Mouse (Mus musculus) embryonic facial prominence, embryonic 12.5 days (tissue): ENCODE data around the gene Dguok. TPM values are rescaled to one million over a fixed set of nuclear protein-coding genes. Genes with fewer than 3 reads are reported as not detected.

Experiments used
- ATAC-seq: fragments of 200-750 bp; cut with Nextera tagmentation; 2 replicates; pipeline ENCODE4 v1.8.0; 2017; ENCODE audit not compliant: insufficient number of reproducible peaks, insufficient read depth, low FRiP score, low TSS enrichment
- H3K27ac ChIP-seq: fragments of 300-500 bp; sonication (generic); 2 replicates; pipeline ENCODE4 v1.5.1; 2016; ENCODE audit warnings: mild to moderate bottlenecking
- H3K27me3 ChIP-seq: fragments of 300-500 bp; sonication (generic); 2 replicates; pipeline ENCODE4 v1.6.1; 2016; ENCODE audit warnings: mild to moderate bottlenecking, moderate library complexity
- H3K36me3 ChIP-seq: fragments of 300-500 bp; sonication (generic); 2 replicates; pipeline ENCODE4 v1.6.1; 2016; ENCODE audit warnings: mild to moderate bottlenecking
- H3K4me1 ChIP-seq: fragments of 300-500 bp; sonication (generic); 2 replicates; pipeline ENCODE4 v1.6.1; 2016
- H3K4me2 ChIP-seq: fragments of 300-500 bp; sonication (generic); replicated peaks from 2 replicates; pipeline ENCODE4 v1.6.1; 2016; ENCODE audit warnings: mild to moderate bottlenecking, moderate library complexity
- H3K4me3 ChIP-seq: fragments of 300-500 bp; sonication (generic); 2 replicates; pipeline ENCODE4 v1.5.1; 2016; ENCODE audit warnings: mild to moderate bottlenecking
- H3K9ac ChIP-seq: fragments of 300-500 bp; sonication (generic); 2 replicates; pipeline ENCODE4 v1.6.1; 2016; ENCODE audit warnings: mild to moderate bottlenecking, moderate library complexity
- H3K9me3 ChIP-seq: fragments of 300-500 bp; sonication (generic); 2 replicates; pipeline ENCODE4 v1.6.1; 2016; ENCODE audit warnings: mild to moderate bottlenecking, moderate library complexity
- WGBS: fragments of 180-500 bp; shearing (Covaris S2); methylation state at CpG from one replicate; pipeline ENCODE4 v1.1.7; 2016; 5-methylcytosine and 5-hydroxymethylcytosine counted together
- polyA plus RNA-seq: library from polyadenylated mRNA; unstranded; fragments of >200 nt; fragmentation: Nextera tagmentation; extraction: Ambion mirVana; gene quantifications from 2 replicates; pipeline ENCODE4 v1.2.1, GENCODE M21; 2016

Dguok gene
- polyA plus RNA-seq, 1 experiment from 2014 or later: 75.5 TPM

GRCm38 (mm10) chr6:83439781-83440180, 67.0 kb downstream of the Dguok start:
- 79% methylated on average over 5 of the region's 5 CpGs for WGBS
- Histone ChIP-seq H3K9me3 (no peaks in the 10 kb centered on the region), H3K4me1 (peaks cover 68% of the 10 kb centered on the region), H3K27ac (no peak overlapping the region; the same call in 1 of the 2 replicates), H3K36me3 (peaks cover 22% of the 10 kb centered on the region), H3K9ac (peak overlapping the region; percentile 76; the same call in 1 of the 2 replicates), H3K4me2 (peak overlapping the region; percentile 89), H3K4me3 (peak overlapping the region; percentile 71), H3K27me3 (no peaks in the 10 kb centered on the region)
- no peak for ATAC-seq

GRCm38 (mm10) chr6:83439119-83439767, 67.5 kb downstream of the Dguok start:
- H3K36me3 ChIP-seq: peaks cover 24% of the 10 kb centered on the region
- H3K27ac ChIP-seq: no peak overlapping the region
- ATAC-seq: no peak
- no peaks in the 10 kb centered on the region for H3K9me3 ChIP-seq
- no peak overlapping the region for H3K9ac ChIP-seq
- no peaks in the 10 kb centered on the region for H3K27me3 ChIP-seq
- 85% methylated on average over 13 of the region's 13 CpGs for WGBS
- H3K4me1 ChIP-seq: peaks cover 64% of the 10 kb centered on the region
- H3K4me2 ChIP-seq: peak overlapping the region; percentile 89
- H3K4me3 ChIP-seq: no peak overlapping the region; the same call in 1 of the 2 replicates

- Histone ChIP-seq H3K4me3 (no peak overlapping the region; the same call in 1 of the 2 replicates), H3K27ac (no peak overlapping the region), H3K4me2 (no peak overlapping the region), H3K9me3 (no peaks in the 10 kb centered on the region), H3K36me3 (peaks cover 29% of the 10 kb centered on the region), H3K27me3 (no peaks in the 10 kb centered on the region), H3K4me1 (peaks cover 64% of the 10 kb centered on the region), H3K9ac (no peak overlapping the region)
- ATAC-seq: no peak
- 89% methylated on average over 3 of the region's 3 CpGs for WGBS
Measured at GRCm38 (mm10) chr6:83438584-83438983, 68.2 kb downstream of the Dguok start.

- H3K27ac ChIP-seq: no peak overlapping the region
- H3K9me3 ChIP-seq: no peaks in the 10 kb centered on the region
- H3K4me3 ChIP-seq: no peak overlapping the region
- H3K4me2 ChIP-seq: no peak overlapping the region
- peaks cover 62% of the 10 kb centered on the region for H3K4me1 ChIP-seq
- no peaks in the 10 kb centered on the region for H3K27me3 ChIP-seq
- ATAC-seq: no peak
- no peak overlapping the region for H3K9ac ChIP-seq
- WGBS: 47% methylated on average over 3 of the region's 3 CpGs
- peaks cover 30% of the 10 kb centered on the region for H3K36me3 ChIP-seq
Measured at GRCm38 (mm10) chr6:83437802-83438201, 69.0 kb downstream of the Dguok start.

GRCm38 (mm10) chr6:83437225-83437624, 69.5 kb downstream of the Dguok start:
- Histone ChIP-seq H3K27me3 (no peaks in the 10 kb centered on the region), H3K36me3 (peaks cover 36% of the 10 kb centered on the region), H3K9me3 (no peaks in the 10 kb centered on the region), H3K9ac (no peak overlapping the region), H3K4me1 (peaks cover 62% of the 10 kb centered on the region), H3K4me2 (no peak overlapping the region), H3K27ac (no peak overlapping the region), H3K4me3 (no peak overlapping the region)
- no peak for ATAC-seq
- WGBS: 87% methylated on average over 3 of the region's 3 CpGs

- Histone ChIP-seq H3K27ac (no peak overlapping the region), H3K4me1 (peaks cover 57% of the 10 kb centered on the region), H3K27me3 (no peaks in the 10 kb centered on the region), H3K4me2 (no peak overlapping the region), H3K36me3 (peaks cover 36% of the 10 kb centered on the region), H3K9me3 (no peaks in the 10 kb centered on the region), H3K4me3 (no peak overlapping the region), H3K9ac (no peak overlapping the region)
- no peak for ATAC-seq
- 82% methylated on average over 4 of the region's 4 CpGs for WGBS
Measured at GRCm38 (mm10) chr6:83436547-83436946, 70.2 kb downstream of the Dguok start.

- 49% methylated on average over 5 of the region's 5 CpGs for WGBS
Measured at GRCm38 (mm10) chr6:83435174-83435573, 71.6 kb downstream of the Dguok start.

GRCm38 (mm10) chr6:83433546-83433945, 73.2 kb downstream of the Dguok start:
- Histone ChIP-seq H3K27me3 (no peaks in the 10 kb centered on the region), H3K4me3 (no peak overlapping the region), H3K27ac (peak overlapping the region; percentile 54; the same call in 1 of the 2 replicates), H3K9me3 (no peaks in the 10 kb centered on the region), H3K4me2 (no peak overlapping the region), H3K9ac (no peak overlapping the region), H3K36me3 (peaks cover 31% of the 10 kb centered on the region), H3K4me1 (peaks cover 42% of the 10 kb centered on the region)
- 83% methylated on average over 4 of the region's 4 CpGs for WGBS
- no peak for ATAC-seq

More at GRCm38 (mm10) chr6:83435174-83435573, 71.6 kb downstream of the Dguok start:
- Histone ChIP-seq H3K9ac (no peak overlapping the region), H3K27ac (0 out of 2 replicates have a peak overlapping the region, but pooled peaks have one; percentile 20), H3K27me3 (no peaks in the 10 kb centered on the region), H3K4me2 (no peak overlapping the region), H3K9me3 (no peaks in the 10 kb centered on the region), H3K4me1 (peaks cover 51% of the 10 kb centered on the region), H3K4me3 (no peak overlapping the region), H3K36me3 (peaks cover 36% of the 10 kb centered on the region)
- ATAC-seq: no peak

GRCm38 (mm10) chr6:83432966-83433365, 73.8 kb downstream of the Dguok start:
- peak; percentile 65; the same call in 1 of the 2 replicates for ATAC-seq
- H3K27me3 ChIP-seq: no peaks in the 10 kb centered on the region
- no peak overlapping the region for H3K9ac ChIP-seq
- no peak overlapping the region for H3K4me3 ChIP-seq
- H3K4me2 ChIP-seq: no peak overlapping the region
- WGBS: 74% methylated on average over 7 of the region's 7 CpGs
- peak overlapping the region; percentile 37; the same call in 1 of the 2 replicates for H3K27ac ChIP-seq
- peaks cover 33% of the 10 kb centered on the region for H3K36me3 ChIP-seq
- H3K9me3 ChIP-seq: no peaks in the 10 kb centered on the region
- H3K4me1 ChIP-seq: peaks cover 42% of the 10 kb centered on the region

Other genes with a start within 250 kb of the Dguok start
- 36.4 and 39.7 TPM in 2 replicates for gene Mthfd2, start 181.1 kb downstream of the Dguok start, polyA plus RNA-seq
- gene Mob1a, start 181.0 kb downstream of the Dguok start, polyA plus RNA-seq: 62.8 and 71.0 TPM in 2 replicates
- 117 and 126 TPM in 2 replicates for gene Bola3, start 157.8 kb downstream of the Dguok start, polyA plus RNA-seq
- gene Tet3, start 47.9 kb downstream of the Dguok start, polyA plus RNA-seq: 40.0 and 41.1 TPM in 2 replicates
- 2.9 and 4.4 TPM in 2 replicates for gene Actg2, start 29.3 kb upstream of the Dguok start, polyA plus RNA-seq
- 22.0 and 22.7 TPM in 2 replicates for gene Stambp, start 65.8 kb upstream of the Dguok start, polyA plus RNA-seq
- not detected in 2 replicates for gene Clec4f, start 149.2 kb upstream of the Dguok start, polyA plus RNA-seq
- gene Cd207, start 170.9 kb upstream of the Dguok start, polyA plus RNA-seq: not detected in 2 replicates
- 7.4 and 8.9 TPM in 2 replicates for gene Vax2, start 204.3 kb upstream of the Dguok start, polyA plus RNA-seq
- gene Atp6v1b1, start 236.0 kb upstream of the Dguok start, polyA plus RNA-seq: 0.31 and 0.33 TPM in 2 replicates